In genomic region chr12:79502862-79503581, GRCm38 (mm10) we compare ENCODE assay signal across 12 mouse cellular contexts.
DNase-seq lines count a peak whose midpoint lies in the region; ATAC-seq and TF ChIP-seq lines count a peak whose summit lies in the region.
"Had no signal": no experiment of that assay in that cellular context is flagged by ENCODE, and none has a peak within 500 bp of the region (broad histone marks: within the 10 kb centered on the region; RNA-seq: fewer than 3 reads in every experiment).

No protein-coding gene starts in this region.

- H3K36me3 ChIP-seq in hindbrain, embryonic 12.5 days: no peaks in the 10 kb centered on the region
- no peaks in the 10 kb centered on the region for H3K36me3 ChIP-seq in hindbrain, postnatal 0 days (ENCODE audit: insufficient read depth, low read length)
- H3K36me3 ChIP-seq in lung, embryonic 15.5 days: no peaks in the 10 kb centered on the region
- H3K36me3 ChIP-seq in forebrain, embryonic 12.5 days (replicated peaks): no peaks in the 10 kb centered on the region
- H3K36me3 ChIP-seq in small intestine, adult 2 months (ENCODE audit: control insufficient read depth, insufficient read depth, low read length): no peaks in the 10 kb centered on the region
- H3K36me3 ChIP-seq: hindbrain, embryonic 15.5 days had no signal

- TF ChIP-seq POLR2A in small intestine, adult 2 months (IDR thresholded peaks at IDR 0.05; ENCODE audit: low read depth, low read length): no peak

- peaks cover 15% of the 10 kb centered on the region for H3K4me1 ChIP-seq in hindbrain, embryonic 12.5 days
- H3K4me1 ChIP-seq in hindbrain, postnatal 0 days (ENCODE audit: insufficient read depth, low read length): peaks cover 17% of the 10 kb centered on the region; the same call in 1 of the 2 replicates
- H3K4me1 ChIP-seq in lung, embryonic 15.5 days: peaks cover 45% of the 10 kb centered on the region
- peaks cover 41% of the 10 kb centered on the region for H3K4me1 ChIP-seq in forebrain, embryonic 12.5 days
- H3K4me1 ChIP-seq in small intestine, adult 2 months (ENCODE audit: control insufficient read depth, insufficient read depth, insufficient read length, low read length): peaks cover 26% of the 10 kb centered on the region; the same call in 1 of the 2 replicates

- no peaks in the 10 kb centered on the region for H3K9me3 ChIP-seq in hindbrain, embryonic 12.5 days (replicated peaks)
- no peaks in the 10 kb centered on the region for H3K9me3 ChIP-seq in hindbrain, postnatal 0 days (ENCODE audit: low read length)
- H3K9me3 ChIP-seq in lung, embryonic 15.5 days: no peaks in the 10 kb centered on the region
- H3K9me3 ChIP-seq in forebrain, embryonic 12.5 days: no peaks in the 10 kb centered on the region
- H3K9me3 ChIP-seq: hindbrain, embryonic 15.5 days had no signal

- no peak for TF ChIP-seq CTCF in hindbrain, postnatal 0 days (IDR thresholded peaks at IDR 0.05; ENCODE audit: low read depth)
- TF ChIP-seq CTCF in small intestine, adult 2 months (IDR thresholded peaks at IDR 0.05; ENCODE audit: extremely low read depth, insufficient read length, insufficient replicate concordance, low read depth, low read length): no peak

- ATAC-seq in hindbrain, embryonic 12.5 days (ENCODE audit: low FRiP score): no peak
- no peak for ATAC-seq in hindbrain, postnatal 0 days
- ATAC-seq in lung, embryonic 15.5 days (ENCODE audit: borderline replicate concordance, extremely low read depth, low FRiP score, low TSS enrichment): peak; percentile 67; the same call in 1 of the 2 replicates
- ATAC-seq in forebrain, embryonic 12.5 days (ENCODE audit: low FRiP score): no peak

- H3K4me3 ChIP-seq in hindbrain, embryonic 12.5 days: no peak overlapping the region
- H3K4me3 ChIP-seq in hindbrain, postnatal 0 days (ENCODE audit: low read length): no peak overlapping the region
- no peak overlapping the region for H3K4me3 ChIP-seq in lung, embryonic 15.5 days
- H3K4me3 ChIP-seq in forebrain, embryonic 12.5 days (replicated peaks): no peak overlapping the region
- H3K4me3 ChIP-seq in small intestine, adult 2 months (ENCODE audit: low read depth, low read length): no peak overlapping the region
- H3K4me3 ChIP-seq: hindbrain, embryonic 15.5 days had no signal

- WGBS in hindbrain, embryonic 12.5 days: 80% methylated on average over 11 of the region's 11 CpGs
- WGBS in hindbrain, postnatal 0 days: 58% methylated on average over 11 of the region's 11 CpGs
- 39% methylated on average over 11 of the region's 11 CpGs for WGBS in lung, embryonic 15.5 days
- 89% methylated on average over 11 of the region's 11 CpGs for WGBS in forebrain, embryonic 12.5 days
- 35% methylated on average over 11 of the region's 11 CpGs for WGBS in small intestine, adult 2 months

- no peak overlapping the region for H3K9ac ChIP-seq in hindbrain, embryonic 12.5 days
- no peak overlapping the region for H3K9ac ChIP-seq in hindbrain, postnatal 0 days (replicated peaks; ENCODE audit: low read length)
- no peak overlapping the region for H3K9ac ChIP-seq in lung, embryonic 15.5 days
- H3K9ac ChIP-seq in forebrain, embryonic 12.5 days: no peak overlapping the region
- H3K9ac ChIP-seq: hindbrain, embryonic 15.5 days had no signal

- no peak overlapping the region for H3K4me2 ChIP-seq in hindbrain, embryonic 12.5 days (replicated peaks)
- H3K4me2 ChIP-seq in hindbrain, postnatal 0 days (ENCODE audit: low read depth, low read length): no peak overlapping the region
- no peak overlapping the region for H3K4me2 ChIP-seq in lung, embryonic 15.5 days
- no peak overlapping the region for H3K4me2 ChIP-seq in forebrain, embryonic 12.5 days
- H3K4me2 ChIP-seq: hindbrain, embryonic 15.5 days had no signal

- H3K27me3 ChIP-seq in hindbrain, embryonic 12.5 days: no peaks in the 10 kb centered on the region
- H3K27me3 ChIP-seq in hindbrain, postnatal 0 days (ENCODE audit: insufficient read depth, low read length): no peaks in the 10 kb centered on the region
- H3K27me3 ChIP-seq in lung, embryonic 15.5 days: no peaks in the 10 kb centered on the region
- no peaks in the 10 kb centered on the region for H3K27me3 ChIP-seq in forebrain, embryonic 12.5 days
- H3K27me3 ChIP-seq in small intestine, adult 2 months (ENCODE audit: control insufficient read depth, insufficient read depth, low read length): no peaks in the 10 kb centered on the region
- H3K27me3 ChIP-seq: hindbrain, embryonic 15.5 days had no signal

- H3K27ac ChIP-seq in hindbrain, embryonic 12.5 days: peak overlapping the region; percentile 55; the same call in 1 of the 2 replicates
- H3K27ac ChIP-seq in hindbrain, postnatal 0 days: no peak overlapping the region
- peak overlapping the region; percentile 57 for H3K27ac ChIP-seq in lung, embryonic 15.5 days
- H3K27ac ChIP-seq in forebrain, embryonic 12.5 days: peak overlapping the region; percentile 79
- peak overlapping the region; percentile 86 for H3K27ac ChIP-seq in small intestine, adult 2 months (ENCODE audit: insufficient read depth, low read depth, low read length)

- DNase-seq in hindbrain, postnatal 0 days (ENCODE audit: low spot score): no peak
- no peak for DNase-seq in lung, postnatal 4 days
- no peak for DNase-seq in thymus, adult 18-20 months
- DNase-seq in spleen, adult 12 weeks (ENCODE audit: low spot score): no peak
- DNase-seq: adrenal gland, adult 8-10 months; cerebellum, postnatal 14 days; lung, adult 18-20 months had no signal
